Mouse (Mus musculus): ENCODE measurements at regions not wholly inside any gene's neighbourhood (a gene's known extent, or its start where the extent isn't known, plus 50 kb on each side); places are given as distances from the start of the nearest gene placed in this dataset.

- ATAC-seq (ENCODE audit: low FRiP score, low read depth), result no peak
- H3K36me3 ChIP-seq, result no peaks in the 10 kb centered on the region
- H3K27ac ChIP-seq, result no peak overlapping the region
- no peak overlapping the region for H3K9ac ChIP-seq
- peaks cover 8% of the 10 kb centered on the region for H3K9me3 ChIP-seq
- H3K27me3 ChIP-seq, result no peaks in the 10 kb centered on the region
- WGBS, result 63% methylated on average over 5 of the region's 5 CpGs
- no peak overlapping the region for H3K4me3 ChIP-seq
- H3K4me2 ChIP-seq (replicated peaks), result no peak overlapping the region
- H3K4me1 ChIP-seq, result peaks cover 5% of the 10 kb centered on the region; the same call in 1 of the 2 replicates
Observed at GRCm38 (mm10) chr12:25178491-25179115, 81.7 kb upstream of the Id2 start.

- 63% methylated on average over 3 of the region's 3 CpGs for WGBS
- H3K4me2 ChIP-seq (replicated peaks), result no peak overlapping the region
- no peak for ATAC-seq (ENCODE audit: low FRiP score, low read depth)
- no peak overlapping the region for H3K4me3 ChIP-seq
- no peak overlapping the region for H3K9ac ChIP-seq
- H3K4me1 ChIP-seq, result peaks cover 5% of the 10 kb centered on the region; the same call in 1 of the 2 replicates
- H3K27me3 ChIP-seq, result no peaks in the 10 kb centered on the region
- H3K27ac ChIP-seq, result no peak overlapping the region
- H3K36me3 ChIP-seq, result no peaks in the 10 kb centered on the region
- peaks cover 8% of the 10 kb centered on the region for H3K9me3 ChIP-seq
Observed at GRCm38 (mm10) chr12:25177827-25178226, 80.9 kb upstream of the Id2 start.

- 79% methylated on average over 3 of the region's 3 CpGs for WGBS
- no peak overlapping the region for H3K4me3 ChIP-seq
- peaks cover 8% of the 10 kb centered on the region for H3K9me3 ChIP-seq
- H3K27ac ChIP-seq, result no peak overlapping the region
- H3K27me3 ChIP-seq, result no peaks in the 10 kb centered on the region
- no peak overlapping the region for H3K4me2 ChIP-seq (replicated peaks)
- ATAC-seq (ENCODE audit: low FRiP score, low read depth), result no peak
- H3K9ac ChIP-seq, result no peak overlapping the region
- no peaks in the 10 kb centered on the region for H3K36me3 ChIP-seq
- peaks cover 5% of the 10 kb centered on the region; the same call in 1 of the 2 replicates for H3K4me1 ChIP-seq
Observed at GRCm38 (mm10) chr12:25176565-25176964, 79.6 kb upstream of the Id2 start.

- no peak overlapping the region for H3K4me2 ChIP-seq (replicated peaks)
- H3K9ac ChIP-seq, result no peak overlapping the region
- 0 out of 2 replicates have a peak, but pooled peaks cover 2% of the 10 kb centered on the region for H3K4me1 ChIP-seq
- H3K4me3 ChIP-seq, result no peak overlapping the region
- H3K36me3 ChIP-seq, result no peaks in the 10 kb centered on the region
- H3K27ac ChIP-seq, result no peak overlapping the region
- no peaks in the 10 kb centered on the region for H3K9me3 ChIP-seq
- no peak for ATAC-seq (ENCODE audit: low FRiP score, low read depth)
- 77% methylated on average over 6 of the region's 6 CpGs for WGBS
- no peaks in the 10 kb centered on the region for H3K27me3 ChIP-seq
Observed at GRCm38 (mm10) chr12:25173064-25173463, 76.1 kb upstream of the Id2 start.

- H3K9ac ChIP-seq, result no peak overlapping the region
- no peak overlapping the region for H3K4me2 ChIP-seq (replicated peaks)
- H3K4me3 ChIP-seq, result no peak overlapping the region
- 85% methylated on average over 4 of the region's 4 CpGs for WGBS
- ATAC-seq (ENCODE audit: low FRiP score, low read depth), result no peak
- H3K9me3 ChIP-seq, result no peaks in the 10 kb centered on the region
- H3K27ac ChIP-seq, result no peak overlapping the region
- H3K27me3 ChIP-seq, result no peaks in the 10 kb centered on the region
- no peaks in the 10 kb centered on the region for H3K36me3 ChIP-seq
- H3K4me1 ChIP-seq, result 0 out of 2 replicates have a peak, but pooled peaks cover 5% of the 10 kb centered on the region
Observed at GRCm38 (mm10) chr12:25172450-25172849, 75.5 kb upstream of the Id2 start.

- H3K4me1 ChIP-seq, result 0 out of 2 replicates have a peak, but pooled peaks cover 10% of the 10 kb centered on the region
- WGBS, result 85% methylated on average over 3 of the region's 3 CpGs
- no peaks in the 10 kb centered on the region for H3K36me3 ChIP-seq
- H3K9ac ChIP-seq, result no peak overlapping the region
- no peak overlapping the region for H3K27ac ChIP-seq
- no peak overlapping the region for H3K4me3 ChIP-seq
- no peaks in the 10 kb centered on the region for H3K9me3 ChIP-seq
- no peak for ATAC-seq (ENCODE audit: low FRiP score, low read depth)
- H3K4me2 ChIP-seq (replicated peaks), result no peak overlapping the region
- no peaks in the 10 kb centered on the region for H3K27me3 ChIP-seq
Observed at GRCm38 (mm10) chr12:25169611-25170010, 72.7 kb upstream of the Id2 start.

GRCm38 (mm10) chr12:25168213-25168545 lies 71.2 kb upstream of the Id2 start:
- H3K27me3 ChIP-seq, result no peaks in the 10 kb centered on the region
- no peaks in the 10 kb centered on the region for H3K36me3 ChIP-seq
- no peak overlapping the region for H3K9ac ChIP-seq
- WGBS, result 79% methylated on average over 5 of the region's 5 CpGs
- no peaks in the 10 kb centered on the region for H3K9me3 ChIP-seq
- H3K4me1 ChIP-seq, result 0 out of 2 replicates have a peak, but pooled peaks cover 15% of the 10 kb centered on the region
- ATAC-seq (ENCODE audit: low FRiP score, low read depth), result no peak
- no peak overlapping the region for H3K4me2 ChIP-seq (replicated peaks)
- no peak overlapping the region for H3K4me3 ChIP-seq
- no peak overlapping the region for H3K27ac ChIP-seq

GRCm38 (mm10) chr12:25167504-25168212 lies 70.7 kb upstream of the Id2 start:
- WGBS, result 59% methylated on average over 12 of the region's 12 CpGs
- H3K27ac ChIP-seq, result no peak overlapping the region

GRCm38 (mm10) chr12:25166525-25166924 lies 69.6 kb upstream of the Id2 start:
- H3K4me2 ChIP-seq (replicated peaks), result no peak overlapping the region
- no peak overlapping the region for H3K9ac ChIP-seq
- no peaks in the 10 kb centered on the region for H3K27me3 ChIP-seq
- H3K9me3 ChIP-seq, result no peaks in the 10 kb centered on the region
- no peak overlapping the region for H3K4me3 ChIP-seq
- 0 out of 2 replicates have a peak, but pooled peaks cover 15% of the 10 kb centered on the region for H3K4me1 ChIP-seq
- H3K27ac ChIP-seq, result no peak overlapping the region
- no peak for ATAC-seq (ENCODE audit: low FRiP score, low read depth)
- H3K36me3 ChIP-seq, result no peaks in the 10 kb centered on the region
- 77% methylated on average over 2 of the region's 2 CpGs for WGBS

More at GRCm38 (mm10) chr12:25167504-25168212, 70.7 kb upstream of the Id2 start:
- Histone ChIP-seq H3K27me3 (no peaks in the 10 kb centered on the region), H3K9ac (no peak overlapping the region), H3K4me3 (no peak overlapping the region), H3K36me3 (no peaks in the 10 kb centered on the region), H3K4me2 (replicated peaks) (no peak overlapping the region), H3K9me3 (no peaks in the 10 kb centered on the region), H3K4me1 (0 out of 2 replicates have a peak, but pooled peaks cover 15% of the 10 kb centered on the region)
- ATAC-seq (ENCODE audit: low FRiP score, low read depth), result no peak

- Histone ChIP-seq H3K4me1 (0 out of 2 replicates have a peak, but pooled peaks cover 15% of the 10 kb centered on the region), H3K4me2 (replicated peaks) (no peak overlapping the region), H3K4me3 (no peak overlapping the region), H3K9ac (no peak overlapping the region), H3K27ac (no peak overlapping the region), H3K36me3 (no peaks in the 10 kb centered on the region), H3K27me3 (no peaks in the 10 kb centered on the region), H3K9me3 (no peaks in the 10 kb centered on the region)
- whole genome bisulfite sequencing, result 79% methylated on average over 3 of the region's 3 CpGs
- no peak for ATAC-seq (ENCODE audit: low FRiP score, low read depth)
Observed at GRCm38 (mm10) chr12:25165650-25166049, 68.7 kb upstream of the Id2 start.

GRCm38 (mm10) chr12:25164724-25165123 lies 67.8 kb upstream of the Id2 start:
- H3K4me1 ChIP-seq, result 0 out of 2 replicates have a peak, but pooled peaks cover 15% of the 10 kb centered on the region
- H3K27me3 ChIP-seq, result no peaks in the 10 kb centered on the region
- no peak overlapping the region for H3K9ac ChIP-seq
- H3K27ac ChIP-seq, result no peak overlapping the region
- H3K36me3 ChIP-seq, result no peaks in the 10 kb centered on the region
- no peak overlapping the region for H3K4me2 ChIP-seq (replicated peaks)
- no peak overlapping the region for H3K4me3 ChIP-seq
- WGBS, result 62% methylated on average over 1 of the region's 1 CpGs
- H3K9me3 ChIP-seq, result no peaks in the 10 kb centered on the region
- no peak for ATAC-seq (ENCODE audit: low FRiP score, low read depth)

GRCm38 (mm10) chr12:25163541-25163940 lies 66.6 kb upstream of the Id2 start:
- H3K36me3 ChIP-seq, result no peaks in the 10 kb centered on the region
- WGBS, result 38% methylated on average over 6 of the region's 6 CpGs
- ATAC-seq (ENCODE audit: low FRiP score, low read depth), result no peak
- H3K4me1 ChIP-seq, result 0 out of 2 replicates have a peak, but pooled peaks cover 15% of the 10 kb centered on the region
- no peak overlapping the region for H3K4me3 ChIP-seq
- H3K27ac ChIP-seq, result no peak overlapping the region; the same call in 1 of the 2 replicates
- no peak overlapping the region for H3K9ac ChIP-seq
- no peak overlapping the region for H3K4me2 ChIP-seq (replicated peaks)
- H3K9me3 ChIP-seq, result no peaks in the 10 kb centered on the region
- H3K27me3 ChIP-seq, result no peaks in the 10 kb centered on the region
